Mouse (Mus musculus) midbrain, embryonic 15.5 days (tissue): ENCODE measurements around the gene Trim69. TPM values are rescaled to one million over a fixed set of nuclear protein-coding genes. Genes with fewer than 3 reads are reported as not detected.

Experiments used
- ATAC-seq: fragments of 200-750 bp; cut with Nextera tagmentation; replicated peaks from 2 replicates; pipeline ENCODE4 v1.8.0; 2017; ENCODE audit warnings: moderate TSS enrichment
- H3K27ac ChIP-seq: fragments of 300-500 bp; sonication (generic); 2 replicates; pipeline ENCODE4 v1.5.1; 2015; ENCODE audit warnings: mild to moderate bottlenecking, inconsistent platforms
- H3K27me3 ChIP-seq: fragments of 300-500 bp; sonication (generic); replicated peaks from 2 replicates; pipeline ENCODE4 v1.6.1; 2015; ENCODE audit warnings: inconsistent platforms
- H3K36me3 ChIP-seq: fragments of 300-500 bp; sonication (generic); replicated peaks from 2 replicates; pipeline ENCODE4 v1.6.1; 2015; ENCODE audit warnings: inconsistent platforms
- H3K4me1 ChIP-seq: fragments of 300-500 bp; sonication (generic); 2 replicates; pipeline ENCODE4 v1.6.1; 2015; ENCODE audit warnings: inconsistent platforms
- H3K4me2 ChIP-seq: fragments of 300-500 bp; sonication (generic); 2 replicates; pipeline ENCODE4 v1.6.1; 2015; ENCODE audit warnings: inconsistent platforms, mild to moderate bottlenecking, moderate library complexity
- H3K4me3 ChIP-seq: fragments of 300-500 bp; sonication (generic); 2 replicates; pipeline ENCODE4 v1.5.1; 2015; ENCODE audit warnings: mild to moderate bottlenecking, inconsistent platforms
- H3K9ac ChIP-seq: fragments of 300-500 bp; sonication (generic); 2 replicates; pipeline ENCODE4 v1.6.1; 2015; ENCODE audit warnings: mild to moderate bottlenecking, inconsistent platforms
- H3K9me3 ChIP-seq: fragments of 300-500 bp; sonication (generic); 2 replicates; pipeline ENCODE4 v1.6.1; 2016; ENCODE audit warnings: inconsistent platforms
- WGBS: fragments of 180-500 bp; shearing (Covaris S2); methylation state at CpG from one replicate; pipeline ENCODE4 v1.1.7; 2015; ENCODE audit warnings: mixed read lengths; 5-methylcytosine and 5-hydroxymethylcytosine counted together
- polyA plus RNA-seq: library from polyadenylated mRNA; unstranded; fragments of >200 nt; fragmentation: Nextera tagmentation; extraction: Ambion mirVana; gene quantifications from 2 replicates; pipeline ENCODE4 v1.2.1, GENCODE M21; 2015

Gene Trim69
- polyA plus RNA-seq, 1 experiment from 2014 or later = not detected

DNA sequence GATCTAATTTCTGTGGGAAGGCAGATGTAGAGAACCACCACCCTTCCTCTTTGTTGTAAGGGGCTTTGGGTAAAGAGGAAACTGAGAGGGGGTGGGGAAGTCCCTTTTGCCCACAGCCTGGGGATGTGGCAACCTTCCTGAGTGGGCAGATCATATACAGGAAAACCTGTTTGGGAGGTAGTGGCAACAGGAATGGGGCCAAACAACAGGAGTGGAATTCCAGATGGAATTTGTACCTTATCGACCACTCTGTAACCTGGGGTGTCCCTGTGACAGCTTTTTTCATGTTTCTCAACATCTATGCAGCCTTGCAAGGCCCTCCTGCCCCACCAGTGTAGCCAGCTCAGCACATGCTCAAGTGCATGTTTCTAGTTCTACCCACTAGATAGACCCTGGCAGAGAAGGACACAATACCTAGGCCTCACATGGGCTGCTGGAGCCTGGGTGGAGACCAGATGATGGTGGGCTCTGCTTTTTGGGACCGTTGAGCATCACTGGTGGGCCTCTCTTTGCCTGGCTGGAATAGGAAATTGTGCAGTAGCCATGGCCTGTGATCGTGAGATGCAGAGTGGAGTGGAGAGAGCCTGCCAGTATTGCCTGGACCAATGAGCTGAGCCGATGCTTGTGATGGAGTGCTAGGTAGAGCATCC lies 4.3 kb upstream of the Trim69 start:
- ATAC-seq = no peak
- Histone ChIP-seq H3K36me3 (no peaks in the 10 kb centered on the region), H3K4me3 (no peak overlapping the region), H3K4me2 (no peak overlapping the region), H3K4me1 (no peaks in the 10 kb centered on the region), H3K9ac (no peak overlapping the region), H3K27me3 (no peaks in the 10 kb centered on the region), H3K27ac (no peak overlapping the region), H3K9me3 (no peaks in the 10 kb centered on the region)
- 89% methylated on average over 4 of the region's 4 CpGs for WGBS

DNA sequence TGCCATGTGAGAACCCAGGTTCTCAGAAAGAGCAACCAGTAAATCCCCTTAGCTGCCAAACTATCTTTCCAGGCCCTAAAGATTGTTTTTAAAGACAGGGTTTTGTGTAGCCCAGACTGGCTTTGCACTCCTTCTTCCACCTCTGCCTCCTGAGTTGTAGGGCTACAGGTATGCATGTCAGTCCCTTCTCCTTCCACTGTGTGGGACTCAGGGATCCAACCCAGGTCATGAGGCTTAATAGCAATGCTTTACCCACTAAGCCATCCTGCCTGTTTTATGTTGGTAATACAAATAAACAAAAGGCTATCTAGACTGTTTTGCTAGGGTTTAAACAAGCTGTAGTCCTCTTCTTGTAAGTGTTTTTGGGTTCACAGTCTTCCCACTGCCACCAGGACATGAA lies 2.9 kb upstream of the Trim69 start:
- H3K36me3 ChIP-seq = no peaks in the 10 kb centered on the region
- H3K4me2 ChIP-seq = no peak overlapping the region
- no peak overlapping the region for H3K4me3 ChIP-seq
- H3K4me1 ChIP-seq = no peaks in the 10 kb centered on the region
- H3K9ac ChIP-seq = no peak overlapping the region
- no peak for ATAC-seq
- H3K27me3 ChIP-seq = no peaks in the 10 kb centered on the region
- H3K9me3 ChIP-seq = no peaks in the 10 kb centered on the region
- no peak overlapping the region for H3K27ac ChIP-seq

DNA sequence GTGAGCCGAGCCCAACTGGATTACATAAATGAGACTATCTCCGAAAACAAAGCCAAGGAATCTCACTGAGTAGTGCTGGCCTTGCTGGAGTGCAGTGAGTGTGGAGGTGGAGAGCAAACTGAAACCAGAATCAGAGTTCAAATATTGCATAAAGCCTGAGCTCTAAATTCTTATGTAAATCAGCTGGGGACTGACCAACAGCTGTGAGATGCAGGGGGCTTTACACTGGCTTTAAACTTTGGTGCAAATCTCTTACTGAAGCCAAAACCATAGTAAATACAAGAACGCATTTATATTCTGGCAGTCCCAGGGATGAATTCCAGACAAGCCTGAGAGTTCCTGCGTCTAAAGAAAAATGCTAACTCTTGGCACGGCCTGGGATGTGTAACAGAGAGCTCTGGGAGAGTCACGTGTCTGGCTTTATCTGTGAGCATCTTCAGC lies 2.1 kb upstream of the Trim69 start:
- no peak for ATAC-seq
- H3K4me2 ChIP-seq = no peak overlapping the region
- H3K4me3 ChIP-seq = no peak overlapping the region
- H3K9ac ChIP-seq = no peak overlapping the region
- H3K9me3 ChIP-seq = no peaks in the 10 kb centered on the region
- H3K36me3 ChIP-seq = no peaks in the 10 kb centered on the region
- no peak overlapping the region for H3K27ac ChIP-seq
- no peaks in the 10 kb centered on the region for H3K4me1 ChIP-seq
- H3K27me3 ChIP-seq = no peaks in the 10 kb centered on the region
- WGBS = 47% methylated on average over 6 of the region's 6 CpGs

GRCm38 (mm10) chr2:122159667-122160066 lies 833 bp upstream of the Trim69 start:
- Histone ChIP-seq H3K9ac (no peak overlapping the region), H3K9me3 (no peaks in the 10 kb centered on the region), H3K27ac (no peak overlapping the region), H3K4me1 (no peaks in the 10 kb centered on the region), H3K4me3 (no peak overlapping the region), H3K4me2 (no peak overlapping the region), H3K27me3 (no peaks in the 10 kb centered on the region), H3K36me3 (no peaks in the 10 kb centered on the region)
- no peak for ATAC-seq
- 86% methylated on average over 6 of the region's 6 CpGs for WGBS

DNA sequence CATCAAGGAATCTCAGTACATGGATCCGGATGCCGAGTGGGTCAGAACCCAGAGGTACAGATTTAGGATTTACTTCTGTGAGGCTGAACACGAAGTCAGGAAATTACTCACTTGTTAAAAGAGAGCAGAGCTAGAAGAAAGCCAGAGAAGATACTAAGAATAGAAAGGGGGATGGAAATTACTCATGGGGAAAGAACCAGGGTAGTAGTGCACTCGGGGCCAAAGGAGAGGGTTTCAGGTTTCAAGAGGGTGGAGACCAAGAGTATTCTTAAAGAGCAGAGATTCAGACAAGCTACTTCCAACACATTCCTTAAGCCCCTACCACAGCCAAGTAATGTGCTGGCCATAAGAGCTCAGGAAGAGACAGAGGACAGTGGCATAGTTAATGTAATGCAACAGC lies 1.0 kb downstream of the Trim69 start:
- Histone ChIP-seq H3K27ac (no peak overlapping the region), H3K27me3 (no peaks in the 10 kb centered on the region), H3K36me3 (no peaks in the 10 kb centered on the region), H3K4me2 (no peak overlapping the region), H3K4me3 (no peak overlapping the region), H3K4me1 (no peaks in the 10 kb centered on the region), H3K9ac (no peak overlapping the region), H3K9me3 (no peaks in the 10 kb centered on the region)
- 25% methylated on average over 4 of the region's 4 CpGs for WGBS
- no peak for ATAC-seq

DNA sequence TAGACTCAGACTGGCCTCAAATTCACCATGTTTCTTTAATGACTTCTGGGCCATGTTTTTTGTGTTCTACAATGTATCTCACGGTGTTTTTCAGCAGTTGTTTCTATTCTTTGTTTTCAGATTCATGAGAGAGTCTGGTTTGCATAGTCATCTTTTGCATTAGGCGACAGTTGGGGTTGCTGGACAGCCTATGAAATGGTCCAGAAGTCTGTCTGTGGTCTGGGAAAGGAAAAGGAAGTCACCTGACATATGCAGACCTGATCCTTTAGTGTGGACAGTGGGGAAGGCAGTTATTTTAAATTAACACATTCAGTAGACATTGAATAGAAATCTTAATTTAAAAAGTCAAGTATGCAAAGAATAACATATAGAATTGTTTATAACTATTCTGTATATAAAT lies 2.0 kb downstream of the Trim69 start:
- H3K36me3 ChIP-seq = no peaks in the 10 kb centered on the region
- no peak overlapping the region for H3K9ac ChIP-seq
- H3K4me1 ChIP-seq = no peaks in the 10 kb centered on the region
- H3K27ac ChIP-seq = no peak overlapping the region
- no peak for ATAC-seq
- no peaks in the 10 kb centered on the region for H3K27me3 ChIP-seq
- H3K4me3 ChIP-seq = no peak overlapping the region
- H3K9me3 ChIP-seq = no peaks in the 10 kb centered on the region
- WGBS = 84% methylated on average over 2 of the region's 2 CpGs
- no peak overlapping the region for H3K4me2 ChIP-seq

DNA sequence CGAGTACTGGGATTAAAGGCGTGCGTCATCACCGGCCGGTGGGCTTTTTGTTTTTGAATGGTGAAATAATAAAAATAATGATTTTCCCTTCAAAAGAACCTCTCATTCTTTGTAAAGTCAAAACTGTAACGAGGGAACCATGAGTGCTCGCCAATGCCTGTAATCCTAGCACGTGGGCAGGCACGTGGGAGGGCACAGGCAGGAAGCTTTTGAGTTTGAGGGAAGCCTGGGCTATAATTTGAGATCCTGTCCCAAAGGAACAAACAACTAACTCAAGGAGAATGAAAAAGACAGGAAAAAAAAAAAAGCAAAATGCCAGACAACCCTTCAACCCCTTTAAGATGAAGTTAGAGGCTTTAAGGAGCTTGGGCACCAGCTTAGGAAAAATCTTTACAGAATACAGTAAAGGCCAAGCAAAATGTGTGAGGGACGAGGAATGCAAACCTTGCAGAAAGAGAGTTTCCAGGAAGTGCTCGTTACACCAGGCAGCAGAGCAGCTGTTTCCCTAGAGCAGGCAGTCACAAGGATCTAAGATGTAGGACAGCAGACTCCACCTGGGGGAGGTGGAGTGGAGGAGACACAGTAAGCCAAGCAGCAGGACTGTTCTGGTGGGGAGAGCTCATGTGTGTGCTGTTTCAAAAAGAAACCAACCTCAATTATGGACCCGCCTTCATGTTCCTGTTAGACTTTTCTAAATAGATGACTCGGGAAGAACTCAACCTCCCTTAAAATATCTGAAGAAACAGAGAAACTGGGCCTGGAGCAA lies 3.1 kb downstream of the Trim69 start:
- WGBS = 82% methylated on average over 13 of the region's 13 CpGs
- H3K4me3 ChIP-seq = no peak overlapping the region
- H3K4me2 ChIP-seq = no peak overlapping the region
- no peaks in the 10 kb centered on the region for H3K36me3 ChIP-seq
- H3K27me3 ChIP-seq = no peaks in the 10 kb centered on the region
- no peaks in the 10 kb centered on the region for H3K9me3 ChIP-seq
- no peak overlapping the region for H3K9ac ChIP-seq
- H3K27ac ChIP-seq = no peak overlapping the region
- H3K4me1 ChIP-seq = no peaks in the 10 kb centered on the region
- no peak for ATAC-seq

DNA sequence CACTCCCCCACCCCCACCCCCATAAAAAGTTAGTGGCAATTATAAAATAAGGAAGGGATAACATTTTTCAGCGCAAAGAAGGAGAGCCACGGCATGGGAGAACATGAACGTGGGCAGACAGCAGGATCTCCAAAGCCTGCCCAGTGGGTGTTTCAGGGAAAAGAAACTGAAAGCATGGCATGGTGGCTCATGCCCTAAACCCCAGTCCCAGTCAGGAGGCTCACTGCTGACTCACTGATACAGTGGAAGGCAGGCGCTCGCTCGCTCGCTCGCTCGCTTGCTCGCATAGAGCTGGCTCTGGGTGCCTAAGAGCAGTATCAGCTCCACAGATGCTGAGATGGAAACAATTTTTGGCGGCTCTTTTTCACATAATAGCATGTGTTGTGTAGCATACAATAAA lies 3.8 kb downstream of the Trim69 start:
- H3K36me3 ChIP-seq = no peaks in the 10 kb centered on the region
- 85% methylated on average over 11 of the region's 11 CpGs for WGBS
- H3K4me2 ChIP-seq = no peak overlapping the region
- H3K4me3 ChIP-seq = no peak overlapping the region
- H3K4me1 ChIP-seq = no peaks in the 10 kb centered on the region
- no peaks in the 10 kb centered on the region for H3K9me3 ChIP-seq
- no peak for ATAC-seq
- no peak overlapping the region for H3K9ac ChIP-seq
- no peaks in the 10 kb centered on the region for H3K27me3 ChIP-seq
- no peak overlapping the region for H3K27ac ChIP-seq

DNA sequence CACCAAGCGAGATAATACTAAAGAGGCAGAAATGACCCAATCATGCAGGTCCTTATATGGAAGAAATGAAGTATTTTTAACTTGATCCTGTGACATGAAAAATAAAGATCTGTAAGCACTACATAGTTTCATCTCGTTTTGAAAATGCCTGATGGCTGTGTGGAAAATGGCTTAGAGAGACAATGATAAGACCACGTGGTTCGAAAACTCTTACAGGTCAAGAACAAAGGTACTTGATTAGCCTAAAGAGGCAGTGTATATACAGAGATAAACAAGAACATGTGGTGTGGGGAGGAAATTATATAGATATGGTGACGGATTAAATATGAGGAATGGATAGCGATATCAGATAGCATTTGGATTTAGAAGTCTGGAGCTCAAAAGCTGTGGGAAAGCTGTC lies 10.8 kb downstream of the Trim69 start:
- WGBS = 90% methylated on average over 6 of the region's 6 CpGs
- H3K4me1 ChIP-seq = no peaks in the 10 kb centered on the region
- no peak overlapping the region for H3K9ac ChIP-seq
- H3K4me2 ChIP-seq = no peak overlapping the region
- H3K36me3 ChIP-seq = no peaks in the 10 kb centered on the region
- no peak overlapping the region for H3K4me3 ChIP-seq
- no peaks in the 10 kb centered on the region for H3K9me3 ChIP-seq
- no peaks in the 10 kb centered on the region for H3K27me3 ChIP-seq
- ATAC-seq = no peak
- H3K27ac ChIP-seq = no peak overlapping the region

DNA sequence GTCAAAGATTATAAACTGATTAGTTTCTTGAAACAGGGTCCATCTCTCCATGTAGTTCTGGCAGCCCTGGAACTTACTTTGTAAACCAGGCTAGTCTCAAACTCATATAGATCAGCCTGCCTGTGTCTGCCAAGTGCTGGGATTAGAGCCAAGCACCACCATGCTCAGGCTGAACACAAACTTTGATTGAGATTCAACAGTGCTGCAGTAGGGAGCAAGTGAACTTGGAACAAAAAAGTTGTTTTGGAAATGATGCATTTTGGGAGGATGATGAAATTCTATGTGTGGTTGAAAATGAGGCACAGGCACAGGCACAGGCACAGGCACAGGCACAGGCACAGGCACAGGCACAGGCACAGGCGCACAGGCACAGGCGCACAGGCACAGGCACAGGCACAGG lies 11.7 kb downstream of the Trim69 start:
- WGBS = 87% methylated on average over 2 of the region's 2 CpGs
- no peaks in the 10 kb centered on the region for H3K27me3 ChIP-seq
- H3K27ac ChIP-seq = no peak overlapping the region
- ATAC-seq = no peak
- no peak overlapping the region for H3K9ac ChIP-seq
- H3K4me2 ChIP-seq = no peak overlapping the region
- no peak overlapping the region for H3K4me3 ChIP-seq
- H3K4me1 ChIP-seq = no peaks in the 10 kb centered on the region
- H3K9me3 ChIP-seq = no peaks in the 10 kb centered on the region
- H3K36me3 ChIP-seq = no peaks in the 10 kb centered on the region

GRCm38 (mm10) chr2:122180051-122180822 lies 19.7 kb downstream of the Trim69 start:
- WGBS = 77% methylated on average over 8 of the region's 8 CpGs
- Histone ChIP-seq H3K4me1 (no peaks in the 10 kb centered on the region), H3K9me3 (no peaks in the 10 kb centered on the region), H3K4me2 (no peak overlapping the region), H3K36me3 (no peaks in the 10 kb centered on the region), H3K4me3 (no peak overlapping the region), H3K27me3 (no peaks in the 10 kb centered on the region), H3K27ac (no peak overlapping the region), H3K9ac (no peak overlapping the region)
- ATAC-seq = no peak

DNA sequence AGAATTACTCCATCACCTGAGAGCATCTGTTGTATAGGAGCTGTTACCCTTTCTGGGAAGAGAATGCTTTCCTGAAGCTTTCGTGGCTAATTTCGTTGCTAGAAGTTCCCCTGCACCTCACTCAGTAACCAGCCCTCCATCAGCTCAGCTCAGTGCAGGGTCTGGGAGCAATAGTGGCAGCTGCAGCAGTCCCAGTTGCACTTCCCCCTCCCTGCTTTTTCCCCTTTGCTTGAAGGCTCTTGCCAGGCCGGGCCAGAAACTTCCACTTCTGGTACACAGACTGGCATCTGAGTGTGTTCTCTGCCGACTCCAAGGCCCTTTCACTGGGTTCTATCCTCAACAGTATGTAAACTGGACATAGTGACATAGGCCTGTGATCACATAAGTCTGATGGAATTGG lies 24.6 kb downstream of the Trim69 start:
- H3K36me3 ChIP-seq = no peaks in the 10 kb centered on the region
- no peak overlapping the region for H3K4me3 ChIP-seq
- H3K4me1 ChIP-seq = no peaks in the 10 kb centered on the region
- H3K4me2 ChIP-seq = no peak overlapping the region
- H3K27me3 ChIP-seq = no peaks in the 10 kb centered on the region
- H3K9me3 ChIP-seq = no peaks in the 10 kb centered on the region
- 89% methylated on average over 4 of the region's 4 CpGs for WGBS
- H3K27ac ChIP-seq = no peak overlapping the region
- H3K9ac ChIP-seq = no peak overlapping the region
- no peak for ATAC-seq
